Mouse (Mus musculus) forebrain, embryonic 15.5 days (tissue): Measurements from ENCODE around the gene Pde4d. TPM values are rescaled to one million over a fixed set of nuclear protein-coding genes. Genes with fewer than 3 reads are reported as not detected.

Source experiments
- ATAC-seq: fragments of 200-750 bp; cut with Nextera tagmentation; replicated peaks from 2 replicates; pipeline ENCODE4 v1.8.0; 2017; ENCODE audit warnings: mild to moderate bottlenecking, moderate TSS enrichment, moderate library complexity
- H3K27ac ChIP-seq: fragments of 300-500 bp; sonication (generic); replicated peaks from 2 replicates; pipeline ENCODE4 v1.5.1; 2015; ENCODE audit warnings: mild to moderate bottlenecking, inconsistent platforms
- H3K27me3 ChIP-seq: fragments of 300-500 bp; sonication (generic); 2 replicates; pipeline ENCODE4 v1.6.1; 2015; ENCODE audit warnings: inconsistent platforms
- H3K36me3 ChIP-seq: fragments of 300-500 bp; sonication (generic); 2 replicates; pipeline ENCODE4 v1.6.1; 2015; ENCODE audit warnings: mild to moderate bottlenecking, inconsistent platforms
- H3K4me1 ChIP-seq: fragments of 300-500 bp; sonication (generic); 2 replicates; pipeline ENCODE4 v1.6.1; 2015; ENCODE audit warnings: inconsistent platforms
- H3K4me2 ChIP-seq: fragments of 300-500 bp; sonication (generic); replicated peaks from 2 replicates; pipeline ENCODE4 v1.6.1; 2015; ENCODE audit warnings: mild to moderate bottlenecking, inconsistent platforms
- H3K4me3 ChIP-seq: fragments of 300-500 bp; sonication (generic); 2 replicates; pipeline ENCODE4 v1.5.1; 2015; ENCODE audit warnings: mild to moderate bottlenecking, inconsistent platforms
- H3K9ac ChIP-seq: fragments of 300-500 bp; sonication (generic); replicated peaks from 2 replicates; pipeline ENCODE4 v1.6.1; 2015; ENCODE audit warnings: mild to moderate bottlenecking, inconsistent platforms
- H3K9me3 ChIP-seq: fragments of 300-500 bp; sonication (generic); 2 replicates; pipeline ENCODE4 v1.6.1; 2016; ENCODE audit warnings: inconsistent platforms
- WGBS: fragments of 180-500 bp; shearing (Covaris S2); methylation state at CpG from one replicate; pipeline ENCODE4 v1.1.7; 2015; ENCODE audit warnings: mixed read lengths; 5-methylcytosine and 5-hydroxymethylcytosine counted together
- polyA plus RNA-seq: library from polyadenylated mRNA; unstranded; fragments of >200 nt; fragmentation: Nextera tagmentation; extraction: Ambion mirVana; gene quantifications from 2 replicates; pipeline ENCODE4 v1.2.1, GENCODE M21; 2015

Pde4d gene
- polyA plus RNA-seq, 1 experiment from 2014 or later: 16.3 TPM

DNA sequence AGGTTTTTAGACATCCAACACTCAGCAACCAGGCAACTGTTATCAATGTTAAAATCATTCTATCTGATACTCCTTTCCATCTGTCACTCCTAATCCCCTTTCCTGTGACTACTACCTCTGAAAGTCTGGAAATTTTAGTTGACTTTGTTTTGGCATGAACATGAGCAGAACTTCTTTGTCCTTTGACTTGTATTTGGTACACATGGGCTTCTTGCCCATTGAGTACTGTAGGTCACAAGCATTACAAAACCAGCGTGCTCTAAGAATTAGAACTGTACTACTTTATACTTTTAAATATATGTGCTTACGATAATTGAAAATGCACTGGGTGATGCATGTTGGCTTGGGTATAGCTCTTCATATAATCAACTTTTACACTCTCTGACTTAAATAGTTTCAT lies 1264.8 kb downstream of the Pde4d start:
- 97% methylated on average over 2 of the region's 2 CpGs for WGBS
- ATAC-seq: no peak

DNA sequence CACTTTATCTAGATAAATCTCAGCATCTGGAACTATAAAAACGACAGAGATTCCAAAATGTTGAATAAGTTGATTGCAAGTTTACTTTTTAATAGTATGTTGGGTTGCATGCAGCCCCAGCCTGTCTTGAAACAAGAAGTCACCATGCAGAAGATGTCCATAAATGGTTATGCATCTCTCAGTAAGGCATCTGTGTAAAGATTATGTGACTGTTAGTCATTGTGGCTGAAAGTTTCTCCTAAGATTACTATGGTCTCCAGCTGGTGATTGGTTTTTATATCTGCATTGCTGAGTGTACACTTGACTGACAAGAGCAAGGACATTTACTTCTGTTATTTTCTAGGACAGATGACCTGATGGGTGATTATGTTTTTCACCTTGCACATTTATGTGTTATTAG lies 1265.6 kb downstream of the Pde4d start:
- no peaks in the 10 kb centered on the region for H3K9me3 ChIP-seq
- no peak for ATAC-seq
- WGBS: 67% methylated on average over 1 of the region's 1 CpGs

More for the DNA sequence above, 1264.8 kb downstream of the Pde4d start:
- no peak overlapping the region for H3K27ac ChIP-seq
- H3K4me2 ChIP-seq: no peak overlapping the region
- no peaks in the 10 kb centered on the region for H3K36me3 ChIP-seq
- H3K9ac ChIP-seq: no peak overlapping the region
- H3K9me3 ChIP-seq: no peaks in the 10 kb centered on the region
- no peaks in the 10 kb centered on the region for H3K27me3 ChIP-seq
- H3K4me1 ChIP-seq: no peaks in the 10 kb centered on the region
- no peak overlapping the region for H3K4me3 ChIP-seq

GRCm38 (mm10) chr13:109720127-109720713 lies 1270.5 kb downstream of the Pde4d start:
- no peak overlapping the region for H3K9ac ChIP-seq
- H3K9me3 ChIP-seq: no peaks in the 10 kb centered on the region
- no peaks in the 10 kb centered on the region for H3K27me3 ChIP-seq
- no peak overlapping the region for H3K4me3 ChIP-seq
- H3K27ac ChIP-seq: no peak overlapping the region
- H3K36me3 ChIP-seq: no peaks in the 10 kb centered on the region
- WGBS: 80% methylated on average over 2 of the region's 2 CpGs
- no peak overlapping the region for H3K4me2 ChIP-seq
- no peak for ATAC-seq
- no peaks in the 10 kb centered on the region for H3K4me1 ChIP-seq

More for the DNA sequence above, 1265.6 kb downstream of the Pde4d start:
- Histone ChIP-seq H3K36me3 (no peaks in the 10 kb centered on the region), H3K27ac (no peak overlapping the region), H3K9ac (no peak overlapping the region), H3K27me3 (no peaks in the 10 kb centered on the region), H3K4me3 (no peak overlapping the region), H3K4me1 (no peaks in the 10 kb centered on the region), H3K4me2 (no peak overlapping the region)

- Histone ChIP-seq H3K36me3 (no peaks in the 10 kb centered on the region), H3K27me3 (no peaks in the 10 kb centered on the region), H3K9ac (no peak overlapping the region), H3K4me2 (no peak overlapping the region), H3K9me3 (no peaks in the 10 kb centered on the region), H3K27ac (no peak overlapping the region), H3K4me1 (no peaks in the 10 kb centered on the region), H3K4me3 (no peak overlapping the region)
- no peak for ATAC-seq
- WGBS: 96% methylated on average over 6 of the region's 6 CpGs
Measured at GRCm38 (mm10) chr13:109722237-109723119, 1272.7 kb downstream of the Pde4d start.

GRCm38 (mm10) chr13:109727346-109727745 lies 1277.6 kb downstream of the Pde4d start:
- no peaks in the 10 kb centered on the region for H3K4me1 ChIP-seq
- 82% methylated on average over 5 of the region's 5 CpGs for WGBS
- no peak for ATAC-seq
- no peaks in the 10 kb centered on the region for H3K9me3 ChIP-seq
- no peaks in the 10 kb centered on the region for H3K27me3 ChIP-seq
- H3K27ac ChIP-seq: no peak overlapping the region
- H3K9ac ChIP-seq: no peak overlapping the region
- H3K4me3 ChIP-seq: no peak overlapping the region
- H3K4me2 ChIP-seq: no peak overlapping the region
- no peaks in the 10 kb centered on the region for H3K36me3 ChIP-seq

- Histone ChIP-seq H3K4me1 (no peaks in the 10 kb centered on the region), H3K4me2 (no peak overlapping the region), H3K27ac (no peak overlapping the region), H3K36me3 (no peaks in the 10 kb centered on the region), H3K9ac (no peak overlapping the region), H3K9me3 (no peaks in the 10 kb centered on the region), H3K27me3 (no peaks in the 10 kb centered on the region), H3K4me3 (no peak overlapping the region)
- no peak for ATAC-seq
- 93% methylated on average over 4 of the region's 4 CpGs for WGBS
Measured at GRCm38 (mm10) chr13:109729612-109730011, 1279.9 kb downstream of the Pde4d start.

DNA sequence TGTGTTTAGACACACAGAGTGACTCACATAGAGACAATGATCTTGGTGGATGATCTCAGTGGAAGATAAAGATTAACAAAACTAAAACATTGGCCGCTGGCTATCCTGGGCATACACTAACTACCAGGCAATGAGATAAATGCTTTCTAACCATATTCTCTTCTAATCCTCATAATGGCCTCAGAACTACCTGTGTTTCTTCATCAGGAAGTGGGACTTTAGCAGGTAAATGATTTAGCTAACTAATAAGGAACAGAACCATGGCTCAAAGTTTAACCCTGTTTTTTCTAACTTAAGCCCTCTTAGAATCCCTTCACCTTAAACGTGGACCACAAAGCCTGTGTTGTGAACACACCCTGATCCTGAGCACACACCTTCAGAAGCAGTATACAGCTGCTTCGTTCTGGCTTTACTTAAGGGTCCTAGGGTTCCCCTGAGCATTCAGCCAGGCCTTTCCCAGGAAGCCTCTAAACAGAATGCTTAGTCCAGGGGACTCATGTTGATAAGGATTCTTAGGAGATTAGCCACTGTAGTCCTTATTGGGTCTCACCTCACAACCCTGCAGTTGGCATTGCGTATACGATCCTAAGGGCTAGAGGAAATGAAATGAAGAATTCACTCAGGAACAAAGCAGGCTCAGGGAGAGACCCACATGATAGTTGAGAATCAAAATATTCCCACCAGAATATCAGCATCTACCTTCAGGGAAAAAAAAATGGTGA lies 1283.1 kb downstream of the Pde4d start:
- no peak for ATAC-seq
- H3K4me1 ChIP-seq: no peaks in the 10 kb centered on the region
- WGBS: 86% methylated on average over 5 of the region's 5 CpGs

DNA sequence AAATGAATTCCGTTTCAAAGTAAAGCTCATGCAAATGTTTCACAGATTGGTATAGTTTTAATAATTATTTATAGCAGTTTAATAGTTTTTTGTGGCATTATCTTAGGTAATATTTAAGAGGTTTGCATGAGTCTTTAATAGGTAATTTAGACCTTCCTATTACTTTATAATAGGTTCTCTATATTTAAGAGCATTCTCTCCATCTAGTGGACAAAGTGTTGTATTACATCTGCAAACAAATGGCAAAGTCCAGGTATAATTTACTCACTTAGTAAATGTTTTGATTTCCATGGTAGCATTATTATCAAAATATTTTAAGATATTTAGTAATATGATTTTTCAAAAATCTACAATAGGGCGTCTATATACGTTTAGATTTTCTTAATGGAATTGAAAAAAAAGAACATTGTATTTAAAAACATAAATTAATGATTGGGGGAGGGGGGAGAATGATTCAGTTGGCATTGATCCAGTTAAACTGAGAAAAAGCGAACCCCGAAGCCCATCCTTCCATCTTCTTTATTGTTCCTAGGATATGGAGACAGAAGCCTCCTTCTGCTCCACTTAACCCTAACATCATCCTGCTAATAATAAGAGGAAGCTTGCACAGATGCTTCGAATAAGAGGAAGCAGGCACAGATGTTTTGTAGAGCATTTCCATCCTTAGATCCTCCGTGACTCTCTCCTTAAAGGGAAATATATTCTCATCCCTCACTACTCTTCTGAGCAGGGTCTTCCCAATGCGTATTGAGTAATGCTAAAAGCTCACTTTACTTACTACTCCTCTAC lies 1286.7 kb downstream of the Pde4d start:
- Histone ChIP-seq H3K4me1 (no peaks in the 10 kb centered on the region), H3K27me3 (no peaks in the 10 kb centered on the region), H3K4me2 (no peak overlapping the region), H3K9me3 (no peaks in the 10 kb centered on the region), H3K4me3 (no peak overlapping the region), H3K27ac (no peak overlapping the region), H3K9ac (no peak overlapping the region), H3K36me3 (no peaks in the 10 kb centered on the region)
- 39% methylated on average over 8 of the region's 8 CpGs for WGBS
- peak; percentile 23; the same call in 1 of the 2 replicates for ATAC-seq

More for the DNA sequence above, 1283.1 kb downstream of the Pde4d start:
- no peak overlapping the region for H3K9ac ChIP-seq
- no peak overlapping the region for H3K4me2 ChIP-seq
- no peak overlapping the region for H3K4me3 ChIP-seq
- H3K27ac ChIP-seq: no peak overlapping the region
- no peaks in the 10 kb centered on the region for H3K36me3 ChIP-seq
- no peaks in the 10 kb centered on the region for H3K9me3 ChIP-seq
- no peaks in the 10 kb centered on the region for H3K27me3 ChIP-seq

DNA sequence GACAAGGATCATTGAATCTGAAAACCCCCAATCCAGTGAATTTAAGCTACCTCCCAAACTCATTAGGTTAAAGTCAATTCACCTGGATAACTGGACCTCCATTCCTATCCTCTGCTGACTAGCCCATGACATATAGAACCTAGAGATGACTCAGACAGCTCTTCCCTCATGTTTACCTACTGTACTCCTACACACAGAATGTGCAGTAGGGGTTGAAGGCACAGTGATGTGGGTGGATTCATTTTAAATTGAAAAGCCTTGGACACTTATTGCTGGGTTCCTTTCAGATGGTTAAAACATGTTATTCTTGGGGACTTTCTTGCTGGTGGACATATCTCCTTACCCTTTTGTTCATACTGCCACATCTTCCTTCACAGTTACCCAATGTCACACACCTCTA lies 1296.7 kb downstream of the Pde4d start:
- Histone ChIP-seq H3K4me1 (no peaks in the 10 kb centered on the region), H3K27me3 (no peaks in the 10 kb centered on the region), H3K9ac (no peak overlapping the region), H3K4me2 (no peak overlapping the region), H3K4me3 (no peak overlapping the region), H3K36me3 (no peaks in the 10 kb centered on the region), H3K27ac (no peak overlapping the region), H3K9me3 (no peaks in the 10 kb centered on the region)
- no peak for ATAC-seq

- Histone ChIP-seq H3K9ac (no peak overlapping the region), H3K4me2 (no peak overlapping the region), H3K9me3 (no peaks in the 10 kb centered on the region), H3K4me3 (no peak overlapping the region), H3K4me1 (no peaks in the 10 kb centered on the region), H3K27ac (0 out of 2 replicates have a peak overlapping the region, but pooled peaks have one; percentile 3), H3K36me3 (no peaks in the 10 kb centered on the region), H3K27me3 (no peaks in the 10 kb centered on the region)
- peak; percentile 57 for ATAC-seq
- WGBS: 36% methylated on average over 8 of the region's 8 CpGs
Measured at GRCm38 (mm10) chr13:109752236-109752863, 1302.6 kb downstream of the Pde4d start.

DNA sequence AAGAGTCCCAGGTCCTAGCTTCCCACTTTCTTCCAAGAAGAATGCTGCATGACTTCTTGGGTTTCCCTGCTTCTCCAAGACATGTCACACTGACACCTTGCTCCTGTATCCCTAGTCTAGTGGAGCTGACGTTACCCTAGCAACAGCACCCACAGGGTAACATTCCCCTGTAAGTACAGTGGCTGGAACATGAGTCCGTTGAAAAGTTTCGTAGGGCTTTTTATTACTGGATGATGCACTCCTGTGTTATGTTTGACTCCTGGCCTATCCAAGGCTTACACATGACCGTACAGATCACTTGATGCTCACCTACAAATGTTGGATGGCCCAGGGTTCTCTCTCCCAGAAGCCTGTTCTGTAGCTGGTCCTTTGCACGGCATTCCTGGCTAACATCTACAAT lies 1307.1 kb downstream of the Pde4d start:
- Histone ChIP-seq H3K27me3 (no peaks in the 10 kb centered on the region), H3K27ac (no peak overlapping the region), H3K4me2 (no peak overlapping the region), H3K9me3 (no peaks in the 10 kb centered on the region), H3K36me3 (no peaks in the 10 kb centered on the region), H3K9ac (no peak overlapping the region), H3K4me3 (no peak overlapping the region), H3K4me1 (no peaks in the 10 kb centered on the region)
- 88% methylated on average over 5 of the region's 5 CpGs for WGBS
- no peak for ATAC-seq
